Mouse (Mus musculus) frontal cortex, adult (tissue): ENCODE measurements around the gene Hhat.

ENCODE experiments used
- ATAC-seq: cut with Nextera tagmentation; 2 replicates; pipeline ENCODE4 v1.9.2; 2017; ENCODE audit warnings: mild to moderate bottlenecking, moderate library complexity, mixed read lengths; ENCODE audit not compliant: low TSS enrichment

The Hhat gene

DNA sequence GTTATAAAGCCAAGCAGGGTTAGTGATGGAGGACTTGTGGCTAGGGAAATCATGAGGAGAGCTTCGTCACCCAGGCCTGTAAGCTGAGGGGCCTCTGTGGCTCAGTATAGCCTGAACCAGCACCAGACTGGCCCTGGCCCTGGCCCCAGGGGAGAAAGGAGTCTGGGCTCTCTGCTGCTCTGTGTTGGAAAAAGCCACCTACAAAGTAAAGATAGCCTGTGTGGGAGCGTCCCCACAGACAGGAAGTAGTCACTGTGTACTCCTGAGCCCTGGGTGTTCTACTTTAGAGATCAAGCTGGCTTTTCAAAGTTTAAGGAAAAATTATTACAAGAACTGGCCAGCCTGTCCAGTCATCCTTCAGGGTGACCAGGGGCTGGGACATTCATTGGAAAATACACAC lies 273.5 kb downstream of the Hhat start:
- peak; percentile 64 for ATAC-seq

DNA sequence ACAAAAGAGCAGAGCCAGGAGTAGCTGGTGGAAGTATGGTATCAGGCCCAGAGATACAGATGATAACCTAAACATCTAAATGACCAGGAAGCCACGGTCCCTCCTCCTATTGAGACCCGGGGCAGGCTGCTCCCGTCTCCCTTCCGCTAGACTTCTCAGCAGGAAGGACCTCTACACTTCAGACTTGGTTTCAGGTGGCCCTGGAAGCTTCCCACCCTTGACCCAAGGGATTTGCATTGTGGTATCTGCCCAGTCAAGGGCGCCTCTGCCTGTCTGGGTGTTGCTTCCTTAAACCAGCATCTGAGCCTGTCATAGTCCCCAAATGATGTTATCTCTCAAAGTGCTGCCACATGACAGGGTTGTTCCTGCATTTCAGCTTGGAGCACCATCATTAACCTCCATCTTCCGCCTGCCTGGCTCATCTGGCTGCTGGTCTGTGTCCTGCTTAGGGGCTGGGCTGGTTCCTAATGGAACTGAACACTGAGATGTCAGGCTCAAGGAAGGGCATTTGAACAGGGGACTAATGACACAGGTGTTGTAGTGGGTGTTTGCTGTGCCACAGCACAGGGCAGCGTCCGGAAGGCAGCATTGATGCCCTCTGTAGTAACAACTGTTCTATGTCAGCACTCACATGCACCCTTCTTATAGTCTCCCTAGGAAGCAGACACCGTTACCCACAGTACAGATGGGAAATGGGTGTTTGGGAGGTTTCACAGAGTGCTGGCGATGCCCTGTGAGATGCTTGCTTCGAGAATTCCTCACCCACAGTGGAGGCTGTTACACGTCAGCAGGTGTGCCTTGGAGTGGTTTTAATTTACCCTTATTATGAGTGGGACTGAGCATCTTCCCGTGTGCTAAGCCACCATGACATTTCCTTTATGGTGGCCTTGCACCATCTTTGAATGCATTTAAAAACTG lies 280.9 kb downstream of the Hhat start:
- peak; percentile 38; the same call in 1 of the 2 replicates for ATAC-seq

DNA sequence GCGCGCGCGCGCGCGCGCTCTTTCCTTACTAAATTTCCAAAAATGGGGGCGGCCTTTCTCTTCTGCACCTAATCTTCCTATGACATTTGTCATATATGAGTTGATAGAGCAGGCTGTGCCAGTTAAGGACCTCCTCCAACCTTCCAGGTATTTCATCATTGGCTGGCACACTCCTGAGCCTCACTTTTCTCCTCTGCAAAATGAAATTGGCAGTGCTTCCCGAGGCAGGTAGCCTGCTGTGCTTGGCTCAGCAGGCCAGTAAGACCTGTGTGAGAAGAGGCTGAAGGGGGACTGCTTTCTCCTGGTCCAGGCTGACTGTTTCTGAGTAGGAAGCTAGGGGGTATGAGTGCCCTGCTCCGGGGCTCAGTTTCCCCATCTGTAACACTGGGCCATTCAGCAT lies 283.5 kb downstream of the Hhat start:
- ATAC-seq = no peak

GRCm38 (mm10) chr1:192485030-192485429 lies 286.0 kb downstream of the Hhat start:
- ATAC-seq = peak; percentile 56

DNA sequence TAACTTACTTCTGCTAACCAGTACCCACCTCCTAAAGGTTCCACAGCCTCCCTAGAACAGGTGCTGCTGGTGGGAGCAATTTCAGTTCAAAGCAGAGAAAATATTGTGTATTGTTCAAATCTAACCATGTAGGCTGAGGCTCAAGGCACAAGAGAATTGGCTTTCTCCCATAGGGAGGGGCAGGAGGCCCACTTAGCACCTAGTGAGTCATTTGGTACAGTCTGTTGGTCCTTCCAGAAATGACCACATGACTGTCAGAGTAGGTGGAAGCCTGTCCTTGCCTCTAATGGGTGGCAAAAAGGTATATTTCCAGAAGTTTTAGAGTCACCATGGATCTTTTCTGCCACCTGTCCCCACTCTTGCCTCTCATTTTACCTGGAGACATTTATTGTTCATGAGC lies 289.6 kb downstream of the Hhat start:
- no peak; the same call in 1 of the 2 replicates for ATAC-seq

DNA sequence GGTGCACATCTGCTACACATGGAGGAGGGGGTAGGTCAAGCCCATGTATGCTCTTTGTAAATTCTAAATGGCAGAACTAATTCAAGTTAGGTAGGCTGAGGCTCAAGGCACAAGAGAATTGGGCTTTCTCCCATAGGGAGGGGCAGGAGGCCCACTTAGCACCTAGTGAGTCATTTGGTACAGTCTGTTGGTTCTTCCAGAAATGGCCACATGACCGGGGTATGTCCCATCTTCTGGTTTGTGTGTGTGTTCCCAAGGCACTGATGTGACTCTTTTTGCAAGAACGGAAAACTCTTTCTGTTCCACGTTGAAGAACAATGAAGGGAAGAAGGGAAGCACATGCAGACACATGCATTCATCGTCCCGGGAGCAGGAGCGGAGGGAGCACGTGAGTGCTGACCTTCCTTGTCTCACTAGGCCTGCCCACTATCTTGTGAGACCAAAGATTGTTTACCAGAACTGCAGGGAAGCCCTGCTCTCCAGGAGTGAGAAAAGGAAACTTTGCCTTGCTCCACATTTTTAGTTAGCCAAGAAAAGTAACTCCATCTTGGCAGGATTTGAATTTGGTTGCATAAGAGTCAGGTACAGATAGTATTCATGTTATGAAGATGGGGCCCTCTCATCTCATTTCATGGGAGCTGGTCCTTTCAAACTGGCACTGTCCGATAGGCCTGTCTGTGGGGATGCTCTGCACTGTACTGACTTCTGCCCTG lies 290.8 kb downstream of the Hhat start:
- ATAC-seq = peak; percentile 42

- ATAC-seq = no peak
These were observed 292.8 kb downstream of the Hhat start for GRCm38 (mm10) chr1:192478176-192478575.

- no peak for ATAC-seq
These were observed 293.5 kb downstream of the Hhat start for GRCm38 (mm10) chr1:192477556-192477955.

- no peak for ATAC-seq
These were observed 294.3 kb downstream of the Hhat start for GRCm38 (mm10) chr1:192476704-192477103.

DNA sequence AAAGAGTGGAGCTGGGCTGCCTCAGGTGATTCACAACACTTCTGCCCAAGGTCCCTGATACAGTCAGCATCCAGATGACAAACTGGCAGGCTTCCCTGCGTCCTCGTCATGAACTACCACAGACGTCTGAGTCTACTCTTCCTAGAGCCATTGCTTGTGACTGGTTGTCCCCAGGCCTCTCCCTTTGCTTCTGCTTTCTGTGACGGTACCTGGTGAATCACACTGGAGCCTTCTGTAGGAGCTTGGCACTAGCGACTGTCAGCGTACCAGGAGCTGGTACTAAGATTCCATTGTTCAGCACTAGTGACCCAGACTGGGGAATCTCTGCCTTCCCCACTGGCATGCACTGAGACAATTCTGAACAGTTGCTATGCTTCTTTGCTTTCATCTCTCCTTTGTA lies 297.9 kb downstream of the Hhat start:
- ATAC-seq = peak; percentile 67

DNA sequence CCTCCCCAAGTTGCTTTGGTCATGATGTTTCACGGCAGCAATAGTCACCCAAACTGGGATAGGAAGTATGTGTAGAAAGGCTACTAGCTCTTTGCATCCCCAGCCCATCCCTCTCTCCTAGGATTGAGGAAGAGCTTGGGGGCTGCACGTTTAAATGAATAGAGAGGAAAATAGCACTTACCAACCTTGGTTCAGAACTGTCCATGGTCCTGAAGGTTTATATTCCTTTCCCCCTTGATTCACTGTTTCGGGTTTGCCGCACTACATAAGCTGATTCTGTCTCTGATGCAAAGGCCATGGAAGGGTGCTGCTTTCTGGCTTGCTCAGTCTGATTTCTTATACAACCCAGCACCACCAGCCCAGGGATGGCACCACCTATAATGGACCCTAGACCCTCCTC lies 298.7 kb downstream of the Hhat start:
- no peak for ATAC-seq

DNA sequence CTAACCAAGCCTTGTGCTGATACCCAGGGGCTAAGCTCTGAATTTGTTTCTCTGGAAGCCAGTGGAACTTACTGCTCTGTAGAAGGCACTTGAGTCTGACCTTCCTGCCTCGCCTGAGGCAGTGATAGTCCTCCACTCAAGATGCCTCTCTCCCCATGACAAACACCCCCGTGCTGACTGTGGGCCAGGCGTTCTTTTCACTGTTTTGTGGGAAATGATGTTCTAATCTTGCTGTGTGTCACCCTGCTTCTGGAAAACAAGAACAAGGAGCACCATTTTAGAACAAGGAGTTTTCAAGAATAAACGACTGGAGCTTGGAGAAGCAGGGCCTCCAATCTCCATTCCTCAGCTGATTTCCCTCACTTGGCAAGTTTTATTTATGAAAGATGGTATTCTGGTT lies 307.3 kb downstream of the Hhat start:
- peak; percentile 69; the same call in 1 of the 2 replicates for ATAC-seq

- ATAC-seq = no peak
These were observed 313.4 kb downstream of the Hhat start for GRCm38 (mm10) chr1:192457526-192458206.

- ATAC-seq = no peak
These were observed 314.0 kb downstream of the Hhat start for GRCm38 (mm10) chr1:192457037-192457436.

DNA sequence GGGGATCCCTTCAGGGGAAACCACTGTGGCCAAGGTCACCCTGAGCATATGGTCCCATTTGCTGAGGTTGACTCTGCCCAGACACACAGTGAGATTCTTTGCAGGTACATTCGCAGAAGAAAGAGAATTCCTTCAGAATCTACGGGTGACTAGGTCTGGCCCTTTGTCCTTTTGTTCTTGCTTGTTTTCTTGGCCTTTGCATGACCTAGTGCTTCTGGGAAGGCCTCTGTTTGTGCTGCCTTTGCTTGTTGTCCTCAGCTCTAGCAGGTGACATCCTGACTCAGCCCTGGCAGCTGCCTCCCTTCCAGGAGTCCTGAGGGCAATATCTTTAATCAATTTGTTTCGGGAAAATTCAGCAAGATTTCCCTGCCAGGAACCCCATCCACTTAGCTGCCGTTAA lies 316.0 kb downstream of the Hhat start:
- ATAC-seq = no peak

DNA sequence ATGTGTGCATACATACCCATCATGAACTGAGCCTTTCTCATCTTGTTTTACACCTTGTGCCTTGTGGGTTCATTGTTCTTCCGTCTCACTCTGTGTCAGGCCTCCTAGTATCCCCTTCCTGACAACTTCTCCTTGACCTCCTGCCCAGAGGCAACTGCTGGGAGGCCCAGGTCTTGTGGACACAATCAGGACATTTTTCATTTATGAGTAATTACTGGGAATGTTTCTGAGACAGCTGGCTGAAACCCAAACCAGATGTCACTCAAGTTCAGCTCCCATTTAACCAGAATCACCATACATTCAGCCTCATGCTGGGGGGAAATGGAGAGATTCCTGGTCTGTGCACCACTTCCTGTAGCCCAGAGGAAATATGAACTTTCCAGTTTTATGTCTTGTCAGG lies 316.5 kb downstream of the Hhat start:
- no peak for ATAC-seq

- ATAC-seq = 0 out of 2 replicates have a peak, but pooled peaks have one; percentile 5
These were observed 319.3 kb downstream of the Hhat start for GRCm38 (mm10) chr1:192451722-192452121.

DNA sequence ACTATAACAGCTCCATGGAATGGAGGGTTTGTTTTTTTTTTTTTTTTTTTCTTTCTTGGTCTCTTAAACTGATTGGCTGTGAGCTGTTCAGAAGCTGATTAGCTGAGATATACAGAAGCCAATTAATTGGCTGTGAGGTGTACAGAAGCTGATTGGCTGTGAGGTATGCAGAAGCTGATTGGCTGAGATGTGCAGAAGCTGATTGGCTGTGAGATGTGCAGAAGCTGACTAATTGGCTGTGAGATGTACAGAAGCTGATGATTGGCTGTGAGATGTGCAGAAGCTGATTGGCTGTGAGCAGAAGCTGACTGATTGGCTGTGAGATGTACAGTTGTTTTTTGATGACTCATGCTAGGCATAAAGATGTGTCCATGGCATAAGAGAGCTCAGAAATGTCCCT lies 320.6 kb downstream of the Hhat start:
- no peak for ATAC-seq

DNA sequence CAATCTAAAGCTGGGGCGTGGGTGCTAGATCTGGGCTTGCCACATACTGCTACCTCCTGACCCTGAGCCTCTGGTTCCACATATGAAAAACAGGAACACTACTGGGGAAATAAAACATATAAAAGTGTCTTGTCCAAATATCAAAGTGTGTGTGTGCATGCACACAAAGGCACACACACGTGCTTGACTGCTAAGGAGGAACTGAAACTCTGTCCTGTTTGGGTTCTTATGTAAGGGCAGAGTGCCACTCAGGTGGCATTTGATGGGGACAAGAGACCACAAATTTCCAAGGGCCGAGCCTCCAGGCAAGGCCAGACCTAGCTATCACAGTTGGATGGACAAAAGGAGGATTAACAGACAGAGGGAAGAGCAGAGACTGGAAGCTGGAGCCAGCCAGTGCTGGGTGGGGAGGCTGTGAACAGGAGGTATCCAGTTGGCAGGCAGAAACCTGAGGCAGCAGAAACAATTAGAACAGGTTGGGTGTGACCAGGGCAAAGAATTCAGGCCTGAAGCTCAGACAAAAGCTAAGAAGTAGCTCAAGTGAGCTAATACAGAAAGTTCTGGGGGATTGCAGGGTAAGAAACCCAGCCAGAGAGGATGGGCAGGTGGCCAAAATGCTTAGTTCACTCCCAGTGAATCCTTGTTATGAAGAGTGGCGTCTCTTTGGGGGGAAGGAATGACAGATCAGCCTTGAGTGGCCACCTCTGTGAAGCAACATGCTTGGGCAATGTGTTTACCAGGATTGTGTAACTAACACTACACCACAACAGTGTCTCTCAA lies 321.3 kb downstream of the Hhat start:
- ATAC-seq = no peak

DNA sequence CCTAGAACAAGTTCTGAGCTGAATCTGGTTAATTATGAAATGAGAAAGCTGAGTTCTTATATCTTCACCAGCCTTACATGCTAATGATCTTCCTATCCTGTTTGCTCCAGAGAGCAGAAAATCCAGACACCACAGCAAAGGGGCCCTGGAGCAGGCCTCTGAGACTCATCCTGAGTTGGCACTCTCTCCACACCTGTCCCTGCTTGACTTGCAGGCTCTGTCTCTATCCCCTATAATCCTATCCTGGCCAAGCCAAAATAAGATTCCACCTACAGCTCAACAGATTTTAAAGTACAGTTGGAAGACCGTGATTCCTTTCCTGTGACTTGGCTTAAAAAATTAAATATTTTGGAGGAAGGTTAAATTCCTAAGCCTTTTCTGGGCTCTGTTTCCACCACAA lies 322.5 kb downstream of the Hhat start:
- peak; percentile 26 for ATAC-seq

GRCm38 (mm10) chr1:192447666-192448065 lies 323.4 kb downstream of the Hhat start:
- ATAC-seq = no peak
